Mouse (Mus musculus) neural tube, embryonic 13.5 days (tissue): Measurements from ENCODE around the gene Kidins220. TPM values are rescaled to one million over a fixed set of nuclear protein-coding genes. Genes with fewer than 3 reads are reported as not detected.

Experiments
- ATAC-seq: fragments of 200-750 bp; cut with Nextera tagmentation; 2 replicates; pipeline ENCODE4 v1.8.0; 2017; ENCODE audit warnings: low read depth, mild to moderate bottlenecking, moderate TSS enrichment, moderate library complexity
- H3K27ac ChIP-seq: fragments of 300-500 bp; sonication (generic); replicated peaks from 2 replicates; pipeline ENCODE4 v1.5.1; 2015; ENCODE audit warnings: moderate library complexity, mild to moderate bottlenecking, inconsistent platforms
- H3K27me3 ChIP-seq: fragments of 300-500 bp; sonication (generic); 2 replicates; pipeline ENCODE4 v1.6.1; 2015; ENCODE audit warnings: mild to moderate bottlenecking, inconsistent platforms
- H3K36me3 ChIP-seq: fragments of 300-500 bp; sonication (generic); 2 replicates; pipeline ENCODE4 v1.6.1; 2015; ENCODE audit warnings: mild to moderate bottlenecking, inconsistent platforms
- H3K4me1 ChIP-seq: fragments of 300-500 bp; sonication (generic); replicated peaks from 2 replicates; pipeline ENCODE4 v1.6.1; 2015; ENCODE audit warnings: inconsistent platforms
- H3K4me2 ChIP-seq: fragments of 300-500 bp; sonication (generic); 2 replicates; pipeline ENCODE4 v1.6.1; 2015; ENCODE audit warnings: inconsistent platforms, mild to moderate bottlenecking, moderate library complexity
- H3K4me3 ChIP-seq: fragments of 300-500 bp; sonication (generic); 2 replicates; pipeline ENCODE4 v1.5.1; 2015; ENCODE audit warnings: mild to moderate bottlenecking, inconsistent platforms
- H3K9ac ChIP-seq: fragments of 300-500 bp; sonication (generic); 2 replicates; pipeline ENCODE4 v1.6.1; 2015; ENCODE audit warnings: moderate library complexity, mild to moderate bottlenecking, inconsistent platforms
- H3K9me3 ChIP-seq: fragments of 300-500 bp; sonication (generic); 2 replicates; pipeline ENCODE4 v1.6.1; 2016; ENCODE audit warnings: inconsistent platforms
- WGBS: fragments of 180-500 bp; shearing (Covaris S2); methylation state at CpG from one replicate; pipeline ENCODE4 v1.1.7; 2015; 5-methylcytosine and 5-hydroxymethylcytosine counted together
- polyA plus RNA-seq: library from polyadenylated mRNA; unstranded; fragments of >200 nt; fragmentation: Nextera tagmentation; extraction: Ambion mirVana; gene quantifications from 2 replicates; pipeline ENCODE4 v1.2.1, GENCODE M21; 2015

Kidins220 gene
- polyA plus RNA-seq, 1 experiment from 2014 or later = 108 TPM

- H3K27me3 ChIP-seq = no peaks in the 10 kb centered on the region
- ATAC-seq = no peak
- H3K4me1 ChIP-seq = no peaks in the 10 kb centered on the region
- H3K27ac ChIP-seq = no peak overlapping the region
- no peak overlapping the region for H3K4me3 ChIP-seq
- peaks cover 93% of the 10 kb centered on the region for H3K36me3 ChIP-seq
- no peaks in the 10 kb centered on the region for H3K9me3 ChIP-seq
- H3K4me2 ChIP-seq = no peak overlapping the region
- no peak overlapping the region for H3K9ac ChIP-seq
- WGBS = 81% methylated on average over 13 of the region's 13 CpGs
Measured at GRCm38 (mm10) chr12:25012555-25013540, 38.1 kb downstream of the Kidins220 start.

DNA sequence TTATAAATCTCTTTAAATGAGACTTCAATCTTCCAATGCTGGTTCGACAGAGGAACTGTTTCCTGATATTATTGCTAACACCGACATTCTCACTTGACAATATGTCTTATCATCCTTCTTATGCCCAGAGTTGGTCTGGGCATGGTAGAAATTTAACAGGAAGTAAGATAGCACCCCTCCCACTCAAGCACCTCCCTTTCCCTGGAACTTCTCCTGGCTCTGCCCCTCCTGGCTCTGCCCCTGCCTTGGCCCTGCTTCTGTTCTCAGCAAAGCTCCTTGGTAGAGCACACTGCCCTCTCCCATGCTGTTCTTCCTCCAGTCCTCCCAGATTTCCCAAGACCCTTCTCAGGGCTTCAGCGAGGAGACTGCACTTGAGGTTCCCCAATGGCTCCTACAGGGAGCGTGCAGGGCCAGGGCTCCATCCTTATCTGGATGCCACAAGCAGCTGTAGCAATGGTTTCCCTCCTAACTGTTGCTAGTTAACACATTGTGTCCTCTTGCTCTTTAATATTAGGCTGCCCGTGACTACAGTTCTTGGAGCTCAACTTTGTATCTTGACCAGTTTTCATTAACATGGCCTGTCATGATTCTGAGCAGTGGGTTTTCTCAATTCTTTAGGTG lies 39.7 kb downstream of the Kidins220 start:
- no peak overlapping the region for H3K4me2 ChIP-seq
- H3K9ac ChIP-seq = no peak overlapping the region
- ATAC-seq = no peak
- H3K27ac ChIP-seq = no peak overlapping the region
- H3K4me3 ChIP-seq = no peak overlapping the region
- no peaks in the 10 kb centered on the region for H3K27me3 ChIP-seq
- no peaks in the 10 kb centered on the region for H3K4me1 ChIP-seq
- H3K9me3 ChIP-seq = no peaks in the 10 kb centered on the region
- WGBS = 95% methylated on average over 5 of the region's 5 CpGs
- H3K36me3 ChIP-seq = peaks cover 94% of the 10 kb centered on the region

GRCm38 (mm10) chr12:25014938-25015337 lies 40.2 kb downstream of the Kidins220 start:
- no peak overlapping the region for H3K27ac ChIP-seq
- no peaks in the 10 kb centered on the region for H3K9me3 ChIP-seq
- H3K4me2 ChIP-seq = no peak overlapping the region
- ATAC-seq = no peak
- H3K9ac ChIP-seq = no peak overlapping the region
- H3K27me3 ChIP-seq = no peaks in the 10 kb centered on the region
- H3K4me1 ChIP-seq = no peaks in the 10 kb centered on the region
- 93% methylated on average over 7 of the region's 7 CpGs for WGBS
- H3K4me3 ChIP-seq = no peak overlapping the region
- H3K36me3 ChIP-seq = peaks cover 94% of the 10 kb centered on the region

- Histone ChIP-seq H3K27ac (no peak overlapping the region), H3K9ac (no peak overlapping the region), H3K36me3 (peaks cover 85% of the 10 kb centered on the region), H3K4me3 (no peak overlapping the region), H3K27me3 (no peaks in the 10 kb centered on the region), H3K4me1 (no peaks in the 10 kb centered on the region), H3K9me3 (no peaks in the 10 kb centered on the region), H3K4me2 (no peak overlapping the region)
- no peak for ATAC-seq
- 81% methylated on average over 4 of the region's 4 CpGs for whole genome bisulfite sequencing
Measured at GRCm38 (mm10) chr12:25016995-25017394, 42.3 kb downstream of the Kidins220 start.

GRCm38 (mm10) chr12:25021057-25021456 lies 46.3 kb downstream of the Kidins220 start:
- H3K9me3 ChIP-seq = no peaks in the 10 kb centered on the region
- H3K9ac ChIP-seq = no peak overlapping the region
- no peak overlapping the region for H3K4me3 ChIP-seq
- ATAC-seq = no peak
- H3K4me1 ChIP-seq = no peaks in the 10 kb centered on the region
- H3K27me3 ChIP-seq = no peaks in the 10 kb centered on the region
- peaks cover 53% of the 10 kb centered on the region for H3K36me3 ChIP-seq
- H3K27ac ChIP-seq = no peak overlapping the region
- no peak overlapping the region for H3K4me2 ChIP-seq
- 87% methylated on average over 5 of the region's 5 CpGs for WGBS

- H3K36me3 ChIP-seq = peaks cover 31% of the 10 kb centered on the region
- no peak overlapping the region for H3K27ac ChIP-seq
- no peak overlapping the region for H3K9ac ChIP-seq
- WGBS = 69% methylated on average over 9 of the region's 9 CpGs
- no peak overlapping the region for H3K4me2 ChIP-seq
- no peaks in the 10 kb centered on the region for H3K27me3 ChIP-seq
- no peaks in the 10 kb centered on the region for H3K4me1 ChIP-seq
- no peak overlapping the region for H3K4me3 ChIP-seq
- ATAC-seq = no peak
- no peaks in the 10 kb centered on the region for H3K9me3 ChIP-seq
Measured at GRCm38 (mm10) chr12:25024862-25025545, 50.3 kb downstream of the Kidins220 start.

- H3K27me3 ChIP-seq = no peaks in the 10 kb centered on the region
- no peak overlapping the region for H3K4me3 ChIP-seq
- H3K9ac ChIP-seq = no peak overlapping the region
- no peaks in the 10 kb centered on the region for H3K4me1 ChIP-seq
- ATAC-seq = no peak
- H3K4me2 ChIP-seq = no peak overlapping the region
- peaks cover 34% of the 10 kb centered on the region for H3K36me3 ChIP-seq
- H3K27ac ChIP-seq = no peak overlapping the region
- WGBS = 88% methylated on average over 7 of the region's 7 CpGs
- H3K9me3 ChIP-seq = no peaks in the 10 kb centered on the region
Measured at GRCm38 (mm10) chr12:25026308-25026707, 51.6 kb downstream of the Kidins220 start.

DNA sequence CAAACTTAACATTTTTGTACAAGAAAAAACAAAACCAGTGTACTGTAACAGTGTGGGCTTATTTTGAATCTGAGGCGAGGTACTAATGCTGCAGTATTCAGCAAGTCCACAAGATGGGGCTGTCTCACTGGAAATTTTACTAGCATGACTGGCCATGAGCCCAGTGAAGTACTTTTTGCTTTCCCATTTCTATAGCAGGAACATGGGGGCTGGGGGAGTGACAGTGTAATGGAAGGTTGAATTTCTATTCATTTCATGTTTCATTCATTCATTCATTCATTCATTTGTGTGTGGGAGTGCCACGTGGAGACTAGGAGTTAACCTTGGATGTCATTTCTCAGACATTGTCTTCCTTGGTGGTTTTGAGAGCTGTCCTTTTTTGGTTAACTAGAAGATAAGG lies 52.7 kb downstream of the Kidins220 start:
- Histone ChIP-seq H3K36me3 (peaks cover 42% of the 10 kb centered on the region), H3K4me3 (no peak overlapping the region), H3K9me3 (no peaks in the 10 kb centered on the region), H3K4me2 (no peak overlapping the region), H3K9ac (no peak overlapping the region), H3K27me3 (no peaks in the 10 kb centered on the region), H3K4me1 (no peaks in the 10 kb centered on the region), H3K27ac (no peak overlapping the region)
- WGBS = 20% methylated on average over 2 of the region's 2 CpGs
- peak; percentile 64; the same call in 1 of the 2 replicates for ATAC-seq

- H3K27me3 ChIP-seq = no peaks in the 10 kb centered on the region
- H3K4me1 ChIP-seq = peaks cover 30% of the 10 kb centered on the region
- H3K4me2 ChIP-seq = peak overlapping the region; percentile 17; the same call in 1 of the 2 replicates
- H3K27ac ChIP-seq = peak overlapping the region; percentile 82
- 11% methylated on average over 9 of the region's 9 CpGs for WGBS
- H3K9me3 ChIP-seq = no peaks in the 10 kb centered on the region
- ATAC-seq = peak; percentile 82
- no peak overlapping the region for H3K9ac ChIP-seq
- no peak overlapping the region for H3K4me3 ChIP-seq
- H3K36me3 ChIP-seq = peaks cover 45% of the 10 kb centered on the region
Measured at GRCm38 (mm10) chr12:25033662-25034337, 59.1 kb downstream of the Kidins220 start.

- Histone ChIP-seq H3K36me3 (peaks cover 46% of the 10 kb centered on the region), H3K4me1 (peaks cover 30% of the 10 kb centered on the region), H3K9me3 (no peaks in the 10 kb centered on the region), H3K27ac (peak overlapping the region; percentile 82), H3K4me2 (peak overlapping the region; percentile 17), H3K4me3 (no peak overlapping the region), H3K27me3 (no peaks in the 10 kb centered on the region), H3K9ac (0 out of 2 replicates have a peak overlapping the region, but pooled peaks have one; percentile 4)
- ATAC-seq = 0 out of 2 replicates have a peak, but pooled peaks have one; percentile 46
- 46% methylated on average over 8 of the region's 8 CpGs for WGBS
Measured at GRCm38 (mm10) chr12:25034338-25034953, 59.7 kb downstream of the Kidins220 start.

DNA sequence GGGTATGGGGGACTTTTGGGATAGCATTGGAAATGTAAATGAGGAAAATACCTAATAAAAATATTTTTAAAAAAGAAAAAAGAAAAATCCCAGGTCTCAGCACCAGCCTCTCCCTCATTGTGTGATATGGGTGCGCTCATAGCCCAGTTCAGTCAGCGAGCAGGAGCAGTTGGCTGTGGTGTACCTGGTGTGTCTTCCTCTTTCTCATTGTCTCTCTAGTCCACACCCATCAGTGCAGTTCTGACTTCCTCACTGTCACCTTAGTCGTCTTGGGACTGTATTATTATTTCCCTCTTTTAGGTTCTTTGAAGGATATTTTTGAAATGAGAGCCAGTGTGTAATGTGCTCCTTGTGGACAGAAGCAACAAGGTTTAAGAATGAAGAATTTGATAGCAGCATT lies 61.3 kb downstream of the Kidins220 start:
- H3K9me3 ChIP-seq = no peaks in the 10 kb centered on the region
- H3K36me3 ChIP-seq = peaks cover 44% of the 10 kb centered on the region
- no peak overlapping the region for H3K9ac ChIP-seq
- H3K4me1 ChIP-seq = peaks cover 30% of the 10 kb centered on the region
- H3K27ac ChIP-seq = no peak overlapping the region
- ATAC-seq = no peak
- no peak overlapping the region for H3K4me2 ChIP-seq
- 93% methylated on average over 3 of the region's 3 CpGs for WGBS
- no peaks in the 10 kb centered on the region for H3K27me3 ChIP-seq
- H3K4me3 ChIP-seq = no peak overlapping the region
